Mouse (Mus musculus): ENCODE results near the gene Galk2. TPM values are rescaled to one million over a fixed set of nuclear protein-coding genes. Genes with fewer than 3 reads are reported as not detected.
A peak's percentile ranks its signal among the peaks of the same experiment; 100 is the strongest.

The Galk2 gene
- polyA plus RNA-seq, 2 experiments, result 6.2 to 10.1 TPM

- H3K27ac ChIP-seq, result no peak overlapping the region
- WGBS (ENCODE audit: insufficient replicate concordance), result 4% methylated on average over 23 of the region's 23 CpGs
Measured at GRCm38 (mm10) chr2:125866058-125866740, 7.3 kb downstream of the Galk2 start.

GRCm38 (mm10) chr2:125868301-125868700, 9.4 kb downstream of the Galk2 start:
- no peak overlapping the region for H3K27ac ChIP-seq
- DNase-seq (ENCODE audit: low read depth in 3 of 3, low spot score in 3 of 3) (no peak), ATAC-seq (ENCODE audit: insufficient read depth) (no peak)
- no peaks in the 10 kb centered on the region for H3K36me3 ChIP-seq (replicated peaks; ENCODE audit: control insufficient read depth, insufficient read depth, low read depth)
- H3K9me3 ChIP-seq (ENCODE audit: control insufficient read depth, low read length), result no peaks in the 10 kb centered on the region
- H3K4me2 ChIP-seq (ENCODE audit: low read depth), result no peak overlapping the region
- H3K9ac ChIP-seq (replicated peaks), result no peak overlapping the region
- peaks cover 30 to 33% of the 10 kb centered on the region in 2 experiments for H3K4me1 ChIP-seq (replicated peaks; ENCODE audit: control insufficient read depth in 2 of 2, insufficient read depth in 2 of 2, low read length in 1 of 2)
- H3K27me3 ChIP-seq (ENCODE audit: control insufficient read depth, insufficient read depth, low read length), result no peaks in the 10 kb centered on the region
- 59% methylated on average over 3 of the region's 3 CpGs for WGBS (ENCODE audit: insufficient replicate concordance)
- no peak for TF ChIP-seq EP300 (IDR thresholded peaks at IDR 0.05; ENCODE audit: low read depth)
- TF ChIP-seq CTCF (IDR thresholded peaks at IDR 0.05; ENCODE audit: low read depth), result no peak
- H3K4me3 ChIP-seq (ENCODE audit: insufficient read depth in 1 of 2, low read depth in 2 of 2, low read length in 2 of 2), result no peak overlapping the region

More at GRCm38 (mm10) chr2:125866058-125866740, 7.3 kb downstream of the Galk2 start:
- H3K27me3 ChIP-seq (ENCODE audit: control insufficient read depth, insufficient read depth, low read length), result no peaks in the 10 kb centered on the region
- peak overlapping the region; percentile 82 for H3K4me2 ChIP-seq (ENCODE audit: low read depth)
- ATAC-seq (ENCODE audit: insufficient read depth) (peak; percentile 68), DNase-seq (ENCODE audit: low read depth in 3 of 3, low spot score in 3 of 3) (no peak)
- peak overlapping the region; percentile 61 for H3K4me3 ChIP-seq (ENCODE audit: insufficient read depth in 1 of 2, low read depth in 2 of 2, low read length in 2 of 2)
- no peaks in the 10 kb centered on the region for H3K36me3 ChIP-seq (replicated peaks; ENCODE audit: control insufficient read depth, insufficient read depth, low read depth)
- peak overlapping the region; percentile 53 for H3K9ac ChIP-seq (replicated peaks)
- no peaks in the 10 kb centered on the region for H3K9me3 ChIP-seq (ENCODE audit: control insufficient read depth, low read length)
- no peak for TF ChIP-seq EP300 (IDR thresholded peaks at IDR 0.05; ENCODE audit: low read depth)
- peaks cover 32 to 37% of the 10 kb centered on the region in 2 experiments for H3K4me1 ChIP-seq (replicated peaks; ENCODE audit: control insufficient read depth in 2 of 2, insufficient read depth in 2 of 2, low read length in 1 of 2)

DNA sequence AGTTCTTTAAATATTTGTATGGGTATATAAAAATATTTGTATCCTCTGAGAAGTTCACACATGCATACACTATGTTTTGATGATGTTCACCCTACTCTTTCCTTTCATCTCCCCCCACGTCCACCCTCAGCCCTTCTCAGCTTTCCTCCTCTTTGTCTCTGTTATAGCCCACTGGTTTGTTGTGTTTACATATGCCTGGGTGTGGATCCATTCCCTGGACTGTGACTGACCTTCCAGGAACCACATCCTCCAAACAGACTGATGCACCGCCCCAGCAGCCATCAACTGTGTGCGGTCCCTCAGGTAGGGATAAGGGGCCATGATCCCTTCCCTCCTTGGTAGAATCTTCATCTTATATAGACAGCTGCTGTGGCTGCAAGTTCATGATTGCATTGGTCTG, 11.2 kb downstream of the Galk2 start:
- WGBS (ENCODE audit: insufficient replicate concordance), result 69% methylated on average over 3 of the region's 3 CpGs
- H3K27ac ChIP-seq, result no peak overlapping the region
- no peak for DNase-seq (ENCODE audit: low read depth in 3 of 3, low spot score in 3 of 3)
- ATAC-seq (ENCODE audit: insufficient read depth), result no peak
- H3K9ac ChIP-seq (replicated peaks), result no peak overlapping the region
- no peaks in the 10 kb centered on the region for H3K27me3 ChIP-seq (ENCODE audit: control insufficient read depth, insufficient read depth, low read length)
- H3K4me2 ChIP-seq (ENCODE audit: low read depth), result no peak overlapping the region
- H3K9me3 ChIP-seq (ENCODE audit: control insufficient read depth, low read length), result no peaks in the 10 kb centered on the region
- no peaks in the 10 kb centered on the region for H3K36me3 ChIP-seq (replicated peaks; ENCODE audit: control insufficient read depth, insufficient read depth, low read depth)
- no peak overlapping the region for H3K4me3 ChIP-seq (ENCODE audit: insufficient read depth in 1 of 2, low read depth in 2 of 2, low read length in 2 of 2)
- no peak for TF ChIP-seq CTCF (IDR thresholded peaks at IDR 0.05; ENCODE audit: low read depth)
- TF ChIP-seq EP300 (IDR thresholded peaks at IDR 0.05; ENCODE audit: low read depth), result no peak
- peaks cover 13 to 16% of the 10 kb centered on the region in 2 experiments for H3K4me1 ChIP-seq (replicated peaks; ENCODE audit: control insufficient read depth in 2 of 2, insufficient read depth in 2 of 2, low read length in 1 of 2)

- TF ChIP-seq EP300 (IDR thresholded peaks at IDR 0.05; ENCODE audit: low read depth), result no peak
- TF ChIP-seq CTCF (IDR thresholded peaks at IDR 0.05; ENCODE audit: low read depth), result no peak
- H3K4me1 ChIP-seq (replicated peaks; ENCODE audit: control insufficient read depth in 2 of 2, insufficient read depth in 2 of 2, low read length in 1 of 2), result no peaks in the 10 kb centered on the region
- WGBS (ENCODE audit: insufficient replicate concordance), result 68% methylated on average over 4 of the region's 4 CpGs
- H3K9ac ChIP-seq (replicated peaks), result no peak overlapping the region
- no peak for ATAC-seq (ENCODE audit: insufficient read depth)
- H3K4me3 ChIP-seq (ENCODE audit: insufficient read depth in 1 of 2, low read depth in 2 of 2, low read length in 2 of 2), result no peak overlapping the region
- DNase-seq (ENCODE audit: low read depth in 3 of 3, low spot score in 3 of 3), result no peak
- no peaks in the 10 kb centered on the region for H3K27me3 ChIP-seq (ENCODE audit: control insufficient read depth, insufficient read depth, low read length)
- no peaks in the 10 kb centered on the region for H3K9me3 ChIP-seq (ENCODE audit: control insufficient read depth, low read length)
- H3K4me2 ChIP-seq (ENCODE audit: low read depth), result no peak overlapping the region
- no peak overlapping the region for H3K27ac ChIP-seq
- H3K36me3 ChIP-seq (replicated peaks; ENCODE audit: control insufficient read depth, insufficient read depth, low read depth), result no peaks in the 10 kb centered on the region
Measured at GRCm38 (mm10) chr2:125885891-125886576, 27.1 kb downstream of the Galk2 start.

- DNase-seq (ENCODE audit: low read depth in 3 of 3, low spot score in 3 of 3) (no peak), ATAC-seq (ENCODE audit: insufficient read depth) (no peak)
- H3K4me3 ChIP-seq (ENCODE audit: insufficient read depth in 1 of 2, low read depth in 2 of 2, low read length in 2 of 2), result no peak overlapping the region
- no peaks in the 10 kb centered on the region for H3K4me1 ChIP-seq (replicated peaks; ENCODE audit: control insufficient read depth in 2 of 2, insufficient read depth in 2 of 2, low read length in 1 of 2)
- no peaks in the 10 kb centered on the region for H3K9me3 ChIP-seq (ENCODE audit: control insufficient read depth, low read length)
- H3K27me3 ChIP-seq (ENCODE audit: control insufficient read depth, insufficient read depth, low read length), result no peaks in the 10 kb centered on the region
- no peak overlapping the region for H3K9ac ChIP-seq (replicated peaks)
- TF ChIP-seq EP300 (IDR thresholded peaks at IDR 0.05; ENCODE audit: low read depth) (no peak), CTCF (IDR thresholded peaks at IDR 0.05; ENCODE audit: low read depth) (peak; percentile 52)
- no peaks in the 10 kb centered on the region for H3K36me3 ChIP-seq (replicated peaks; ENCODE audit: control insufficient read depth, insufficient read depth, low read depth)
- no peak overlapping the region for H3K27ac ChIP-seq
- H3K4me2 ChIP-seq (ENCODE audit: low read depth), result no peak overlapping the region
- 50% methylated on average over 6 of the region's 6 CpGs for WGBS (ENCODE audit: insufficient replicate concordance)
Measured at GRCm38 (mm10) chr2:125893096-125893495, 34.2 kb downstream of the Galk2 start.

All from liver, embryonic 14.5 days (tissue).